Mouse (Mus musculus) liver, embryonic 14.5 days (tissue): ENCODE data around the gene Frmd4a. TPM values are rescaled to one million over a fixed set of nuclear protein-coding genes. Genes with fewer than 3 reads are reported as not detected.

Source experiments
- ATAC-seq: fragments of 200-750 bp; cut with Nextera tagmentation; 2 replicates; pipeline ENCODE4 v1.8.0; 2017; ENCODE audit warnings: moderate number of reproducible peaks, mild to moderate bottlenecking, moderate library complexity; ENCODE audit not compliant: insufficient read depth
- DNase-seq, 3 experiments: peaks; one replicate each; pipeline ENCODE4 v3.0.0-alpha.2; 2012 to 2013; ENCODE audit warnings: low read depth in 3 of 3, low spot score in 3 of 3
- H3K27ac ChIP-seq: fragments of 300-500 bp; sonication (generic); 2 replicates; pipeline ENCODE4 v1.5.1; 2014; ENCODE audit warnings: moderate library complexity, mild to moderate bottlenecking, control low read depth, inconsistent platforms
- H3K27me3 ChIP-seq: fragments of 300-500 bp; sonication (generic); 2 replicates; pipeline ENCODE4 v1.6.1; 2014; ENCODE audit warnings: mild to moderate bottlenecking, low read length, moderate library complexity; ENCODE audit not compliant: control insufficient read depth, insufficient read depth
- H3K36me3 ChIP-seq: fragments of 300-500 bp; sonication (generic); replicated peaks from 2 replicates; pipeline ENCODE4 v1.6.1; 2014; ENCODE audit warnings: low read depth; ENCODE audit not compliant: control insufficient read depth, insufficient read depth
- H3K4me1 ChIP-seq, 2 experiments: fragments of 200-500 bp in 1 of 2; fragments of 300-500 bp in 1 of 2; sonication (generic) in 1 of 2; replicated peaks; 2 replicates each; pipeline ENCODE4 v1.6.1; 2012 to 2014; ENCODE audit warnings: antibody characterized with exemption in 1 of 2, inconsistent platforms in 1 of 2, low read length in 1 of 2; ENCODE audit not compliant: control insufficient read depth in 2 of 2, insufficient read depth in 2 of 2
- H3K4me2 ChIP-seq: fragments of 300-500 bp; sonication (generic); 2 replicates; pipeline ENCODE4 v1.6.1; 2014; ENCODE audit warnings: low read depth, mild to moderate bottlenecking, control low read depth, moderate library complexity
- H3K4me3 ChIP-seq, 2 experiments: fragments of 200-500 bp in 1 of 2; fragments of 300-500 bp in 1 of 2; sonication (generic) in 1 of 2; 2 replicates each; pipeline ENCODE4 v1.5.1; 2012 to 2014; ENCODE audit warnings: low read depth in 2 of 2, low read length in 2 of 2, mild to moderate bottlenecking in 2 of 2, control low read depth in 1 of 2, inconsistent platforms in 1 of 2, moderate library complexity in 1 of 2; ENCODE audit not compliant: insufficient read depth in 1 of 2
- H3K9ac ChIP-seq: fragments of 300-500 bp; sonication (generic); replicated peaks from 2 replicates; pipeline ENCODE4 v1.6.1; 2014; ENCODE audit warnings: mild to moderate bottlenecking, control low read depth, moderate library complexity
- H3K9me3 ChIP-seq: fragments of 300-500 bp; sonication (generic); 2 replicates; pipeline ENCODE4 v1.6.1; 2016; ENCODE audit warnings: low read length, mixed read lengths; ENCODE audit not compliant: control insufficient read depth
- CTCF ChIP-seq: IDR thresholded peaks from 2 replicates; pipeline ENCODE4 v1.5.1; 2016; ENCODE audit warnings: antibody characterized with exemption, low read depth, control low read depth
- EP300 ChIP-seq: IDR thresholded peaks from 2 replicates; pipeline ENCODE4 v1.6.1; 2016; ENCODE audit warnings: antibody characterized with exemption, low read depth
- WGBS: fragments of 180-500 bp; shearing (Covaris S2); extraction: QIAGEN DNeasy Blood & Tissue Kit; methylation state at CpG from one replicate; pipeline ENCODE4 v1.1.7; 2014; ENCODE audit not compliant: insufficient replicate concordance; 5-methylcytosine and 5-hydroxymethylcytosine counted together
- polyA plus RNA-seq, 2 experiments: library from polyadenylated mRNA; depleted of rRNA in 1 of 2; stranded (reverse) in 1 of 2; unstranded in 1 of 2; fragments of >200 nt; fragmentation: Nextera tagmentation in 1 of 2; extraction: Ambion mirVana in 1 of 2; gene quantifications; 2 replicates each; pipeline versions ENCODE4 v1.2.1 to v1.2.3; 2012 to 2014

The Frmd4a gene
- polyA plus RNA-seq, 2 experiments, result 11.0 to 11.2 TPM

DNA sequence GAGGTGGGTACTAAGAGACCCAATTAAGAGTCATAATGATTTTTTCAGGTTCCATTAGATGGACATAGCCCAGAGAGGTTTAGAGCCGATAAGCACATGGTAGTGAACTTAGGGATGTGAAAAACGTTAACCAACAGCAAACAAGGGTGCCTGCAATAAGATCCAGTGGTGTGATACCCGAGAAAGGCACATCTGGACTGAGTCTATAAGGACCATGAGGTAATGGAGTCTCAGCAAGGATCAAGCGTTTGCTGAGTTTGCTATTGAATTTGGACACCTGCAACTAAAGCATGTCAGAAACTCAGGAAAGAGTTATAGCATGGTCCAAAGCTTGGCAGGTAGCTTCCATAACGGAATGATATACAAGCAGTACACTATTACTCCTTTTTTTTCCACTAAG is 566.7 kb downstream of the Frmd4a start:
- Histone ChIP-seq H3K9ac (no peak overlapping the region), H3K36me3 (peaks cover 77% of the 10 kb centered on the region), H3K4me1 (peaks cover 0 to 7% of the 10 kb centered on the region in 2 experiments; a peak in 2 of 4 replicates), H3K9me3 (no peaks in the 10 kb centered on the region), H3K4me3 (no peak overlapping the region), H3K4me2 (no peak overlapping the region), H3K27me3 (no peaks in the 10 kb centered on the region), H3K27ac (no peak overlapping the region)
- TF ChIP-seq CTCF (no peak), EP300 (no peak)
- no peak for ATAC-seq
- no peak for DNase-seq
- 79% methylated on average over 5 of the region's 5 CpGs for WGBS

DNA sequence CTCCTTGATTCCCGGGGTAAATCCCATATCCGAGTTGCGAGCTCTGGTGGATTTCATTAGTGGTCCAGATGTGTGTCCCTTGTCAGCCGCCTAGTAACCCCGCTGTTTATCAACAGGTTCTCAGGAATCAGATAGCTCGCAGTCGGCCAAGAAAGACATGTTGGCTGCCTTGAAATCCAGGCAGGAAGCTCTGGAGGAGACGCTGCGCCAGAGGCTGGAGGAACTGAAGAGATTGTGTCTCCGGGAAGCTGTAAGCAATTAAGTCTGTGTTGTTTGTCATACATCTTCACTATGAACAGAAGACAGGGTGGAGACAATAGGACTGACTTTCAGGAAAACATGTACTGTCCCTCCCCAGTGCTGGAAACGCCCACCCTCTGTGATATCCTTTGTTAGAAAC is 568.7 kb downstream of the Frmd4a start:
- peaks cover 0 to 3% of the 10 kb centered on the region in 2 experiments; a peak in 2 of 4 replicates for H3K4me1 ChIP-seq
- no peak overlapping the region for H3K4me3 ChIP-seq
- H3K9ac ChIP-seq, result no peak overlapping the region
- DNase-seq, result no peak
- 77% methylated on average over 11 of the region's 11 CpGs for WGBS
- peaks cover 81% of the 10 kb centered on the region for H3K36me3 ChIP-seq
- TF ChIP-seq EP300 (no peak), CTCF (no peak)
- no peak overlapping the region for H3K27ac ChIP-seq
- H3K27me3 ChIP-seq, result no peaks in the 10 kb centered on the region
- H3K4me2 ChIP-seq, result no peak overlapping the region
- no peak for ATAC-seq
- H3K9me3 ChIP-seq, result no peaks in the 10 kb centered on the region

DNA sequence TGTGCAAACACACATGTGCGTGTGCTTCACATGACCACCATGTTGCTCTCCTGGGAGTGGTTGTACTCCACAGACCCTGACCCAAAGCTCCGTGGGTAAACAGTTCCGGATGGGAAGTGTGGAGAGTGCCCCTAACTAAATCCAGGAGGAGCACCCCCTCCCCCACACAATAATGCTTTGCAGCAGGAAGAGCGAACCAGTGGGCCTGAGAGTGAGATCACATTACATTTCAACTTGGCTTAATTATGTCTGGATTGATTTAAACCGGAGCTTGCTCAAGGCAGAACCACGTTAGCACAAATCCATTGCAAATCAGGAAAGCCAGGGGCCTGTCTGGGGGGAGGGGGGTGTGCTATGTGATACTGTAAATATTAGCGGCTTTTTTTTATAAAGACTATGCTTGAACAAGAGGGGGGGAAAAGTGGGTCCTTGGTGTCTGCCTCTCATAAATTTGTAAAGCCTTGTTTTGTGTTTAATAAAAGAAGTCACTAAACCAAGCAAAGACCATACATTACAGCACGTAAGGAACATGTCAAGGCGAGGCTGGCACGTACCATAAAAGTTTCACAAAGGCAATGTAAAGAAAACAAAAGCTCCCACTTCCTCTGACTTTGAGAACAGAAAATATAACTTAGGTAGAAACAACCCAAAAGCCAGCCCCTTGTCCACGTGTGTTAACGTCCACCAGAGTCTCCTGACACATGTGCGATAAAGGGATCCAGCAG is 570.3 kb downstream of the Frmd4a start:
- no peaks in the 10 kb centered on the region for H3K9me3 ChIP-seq
- H3K9ac ChIP-seq, result no peak overlapping the region
- DNase-seq (no peak), ATAC-seq (no peak)
- H3K27ac ChIP-seq, result no peak overlapping the region
- H3K4me1 ChIP-seq, result peaks cover 0 to 5% of the 10 kb centered on the region in 2 experiments; a peak in 2 of 4 replicates
- H3K27me3 ChIP-seq, result no peaks in the 10 kb centered on the region
- no peak for TF ChIP-seq CTCF
- no peak for TF ChIP-seq EP300
- H3K36me3 ChIP-seq, result peaks cover 83% of the 10 kb centered on the region
- 86% methylated on average over 13 of the region's 13 CpGs for WGBS
- no peak overlapping the region for H3K4me2 ChIP-seq
- H3K4me3 ChIP-seq, result no peak overlapping the region

DNA sequence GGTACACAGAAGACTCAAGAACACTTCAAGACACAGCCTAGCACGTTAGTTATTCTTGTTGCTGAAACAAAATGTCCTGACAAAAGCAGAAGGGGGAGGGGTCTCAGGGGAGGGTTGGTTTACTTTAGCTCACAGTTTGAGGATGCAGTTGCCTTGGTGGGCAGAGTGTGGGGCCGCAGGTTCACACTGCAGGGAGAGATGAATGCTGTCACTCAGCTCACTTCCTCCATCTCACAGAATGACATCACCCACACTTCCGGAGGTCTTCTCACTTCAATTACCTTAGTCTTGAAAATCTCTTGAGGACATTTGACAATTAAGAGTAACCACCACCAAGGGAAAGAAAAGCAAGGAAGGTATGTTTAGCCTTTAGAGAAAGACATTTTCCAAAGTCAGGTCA is 574.1 kb downstream of the Frmd4a start:
- TF ChIP-seq EP300 (no peak), CTCF (no peak)
- peaks cover 97% of the 10 kb centered on the region for H3K36me3 ChIP-seq
- no peak overlapping the region for H3K9ac ChIP-seq
- WGBS, result 57% methylated on average over 3 of the region's 3 CpGs
- no peaks in the 10 kb centered on the region for H3K27me3 ChIP-seq
- H3K4me1 ChIP-seq, result peaks cover 0 to 7% of the 10 kb centered on the region in 2 experiments; a peak in 2 of 4 replicates
- no peak overlapping the region for H3K4me2 ChIP-seq
- H3K4me3 ChIP-seq, result no peak overlapping the region
- H3K9me3 ChIP-seq, result no peaks in the 10 kb centered on the region
- H3K27ac ChIP-seq, result no peak overlapping the region
- DNase-seq, result no peak
- no peak for ATAC-seq

DNA sequence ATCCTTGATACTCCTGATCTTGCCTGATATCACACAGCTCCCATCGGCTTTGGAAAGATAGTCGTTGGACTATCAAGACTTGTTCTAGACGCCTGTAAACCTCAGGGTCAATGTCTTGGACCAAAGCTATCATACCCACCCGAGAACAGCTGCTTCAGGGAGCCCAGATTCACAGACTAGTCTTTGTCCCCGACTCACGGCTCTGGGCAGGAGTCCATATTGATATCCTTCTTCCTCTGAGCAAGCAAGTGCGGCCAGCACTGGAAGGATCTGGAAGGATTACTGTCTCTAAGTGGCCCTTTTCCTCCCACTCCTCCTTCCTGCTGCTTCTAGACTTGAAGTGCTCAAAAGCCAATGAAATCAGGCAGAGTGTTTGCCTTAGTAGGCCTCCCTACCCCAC is 575.1 kb downstream of the Frmd4a start:
- H3K9ac ChIP-seq, result no peak overlapping the region
- H3K4me1 ChIP-seq, result peaks cover 0 to 6% of the 10 kb centered on the region in 2 experiments; a peak in 2 of 4 replicates
- no peaks in the 10 kb centered on the region for H3K27me3 ChIP-seq
- H3K9me3 ChIP-seq, result no peaks in the 10 kb centered on the region
- TF ChIP-seq EP300, result no peak
- no peak overlapping the region for H3K4me3 ChIP-seq
- ATAC-seq (no peak), DNase-seq (no peak)
- H3K27ac ChIP-seq, result no peak overlapping the region
- H3K36me3 ChIP-seq, result peaks cover 97% of the 10 kb centered on the region
- H3K4me2 ChIP-seq, result no peak overlapping the region
- 83% methylated on average over 7 of the region's 7 CpGs for WGBS
